Mouse (Mus musculus) embryonic facial prominence, embryonic 14.5 days (tissue): ENCODE measurements around the gene Dctn2. TPM values are rescaled to one million over a fixed set of nuclear protein-coding genes. Genes with fewer than 3 reads are reported as not detected.
"Not testable (repeated sequence)": the region's sequence is repeated elsewhere in the genome, so short reads cannot be mapped to it uniquely, and the experiment has no call there.

Experiments used
- ATAC-seq: fragments of 200-750 bp; cut with Nextera tagmentation; 2 replicates; pipeline ENCODE4 v1.8.0; 2017; ENCODE audit warnings: low read depth, moderate number of reproducible peaks, moderate TSS enrichment
- DNase-seq: peaks from one replicate; pipeline ENCODE4 v3.0.0-alpha.2; 2015; ENCODE audit warnings: low spot score
- H3K27ac ChIP-seq: fragments of 300-500 bp; sonication (generic); replicated peaks from 2 replicates; pipeline ENCODE4 v1.5.1; 2014; ENCODE audit warnings: low read depth, mild to moderate bottlenecking, low read length, moderate library complexity
- H3K27me3 ChIP-seq: fragments of 300-500 bp; sonication (generic); replicated peaks from 2 replicates; pipeline ENCODE4 v1.6.1; 2014; ENCODE audit warnings: low read length; ENCODE audit not compliant: control insufficient read depth, insufficient read depth
- H3K36me3 ChIP-seq: fragments of 300-500 bp; sonication (generic); 2 replicates; pipeline ENCODE4 v1.6.1; 2014; ENCODE audit warnings: low read length, mixed read lengths; ENCODE audit not compliant: control insufficient read depth, insufficient read depth
- H3K4me1 ChIP-seq: fragments of 300-500 bp; sonication (generic); 2 replicates; pipeline ENCODE4 v1.6.1; 2014; ENCODE audit warnings: antibody characterized with exemption, low read length; ENCODE audit not compliant: control insufficient read depth, insufficient read depth
- H3K4me2 ChIP-seq: fragments of 300-500 bp; sonication (generic); 2 replicates; pipeline ENCODE4 v1.6.1; 2014; ENCODE audit warnings: low read depth, mild to moderate bottlenecking, low read length, moderate library complexity, mixed read lengths
- H3K4me3 ChIP-seq: fragments of 300-500 bp; sonication (generic); 2 replicates; pipeline ENCODE4 v1.5.1; 2014; ENCODE audit warnings: low read depth, mild to moderate bottlenecking, low read length
- H3K9ac ChIP-seq: fragments of 300-500 bp; sonication (generic); 2 replicates; pipeline ENCODE4 v1.6.1; 2014; ENCODE audit warnings: low read depth, mild to moderate bottlenecking, low read length, moderate library complexity, mixed read lengths
- H3K9me3 ChIP-seq: fragments of 300-500 bp; sonication (generic); 2 replicates; pipeline ENCODE4 v1.6.1; 2016; ENCODE audit warnings: low read length; ENCODE audit not compliant: control insufficient read depth
- WGBS: fragments of 180-500 bp; shearing (Covaris S2); extraction: QIAGEN DNeasy Blood & Tissue Kit; methylation state at CpG from one replicate; pipeline ENCODE4 v1.1.7; 2014; 5-methylcytosine and 5-hydroxymethylcytosine counted together
- polyA plus RNA-seq: library from polyadenylated mRNA; unstranded; fragments of >200 nt; fragmentation: Nextera tagmentation; extraction: Ambion mirVana; gene quantifications from 2 replicates; pipeline ENCODE4 v1.2.1, GENCODE M21; 2014

Gene Dctn2
- polyA plus RNA-seq, 1 experiment from 2014 or later, result 166 TPM

GRCm38 (mm10) chr10:127311476-127312355 lies 45.5 kb downstream of the Dctn2 start, which contains the start of gene Mars:
Mars (minus strand) TSS chr10:127311786.
- Histone ChIP-seq H3K4me1 (peaks cover 5% of the 10 kb centered on the region), H3K36me3 (peaks cover 25% of the 10 kb centered on the region), H3K4me3 (peak within 1 kb of the TSS; percentile 87), H3K4me2 (peak within 1 kb of the TSS; percentile 59), H3K9ac (peak within 1 kb of the TSS; percentile 90), H3K27ac (peak within 1 kb of the TSS; percentile 86), H3K9me3 (no peaks in the 10 kb centered on the region), H3K27me3 (no peaks in the 10 kb centered on the region)
- peak; percentile 97 for ATAC-seq
- under 1% methylated on average over 64 of the region's 65 CpGs for WGBS
- DNase-seq, result peak; percentile 98

- Histone ChIP-seq H3K27me3 (no peaks in the 10 kb centered on the region), H3K4me1 (peaks cover 5% of the 10 kb centered on the region), H3K4me2 (peak overlapping the region; percentile 59), H3K4me3 (peak overlapping the region; percentile 87), H3K27ac (peak overlapping the region; percentile 86; the same call in 1 of the 2 replicates), H3K9me3 (no peaks in the 10 kb centered on the region), H3K9ac (peak overlapping the region; percentile 90), H3K36me3 (peaks cover 19% of the 10 kb centered on the region)
- WGBS, result 1% methylated on average over 4 of the region's 4 CpGs
- peak; percentile 53 for ATAC-seq
- peak; percentile 84 for DNase-seq
These were observed 46.1 kb downstream of the Dctn2 start for GRCm38 (mm10) chr10:127312356-127312676.

DNA sequence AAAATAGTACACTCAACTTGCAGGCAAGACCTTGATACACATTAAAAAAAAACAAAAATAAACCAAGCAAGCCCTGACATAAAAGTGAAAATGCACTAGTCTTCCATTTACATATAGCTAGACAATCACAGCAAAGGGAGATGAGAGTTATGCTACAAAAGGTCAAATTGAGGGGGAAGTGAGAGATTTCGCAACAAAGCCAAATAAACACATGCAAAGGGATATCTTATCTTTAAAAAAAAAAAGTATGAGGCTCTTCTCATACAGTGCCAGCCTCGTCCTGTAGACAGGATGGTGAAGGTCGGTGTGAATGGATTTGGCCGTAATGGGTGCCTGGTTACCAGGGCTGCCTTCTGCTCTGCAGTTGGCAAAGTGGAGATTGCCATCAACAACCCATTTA lies 46.7 kb downstream of the Dctn2 start:
- H3K27ac ChIP-seq, result no peak overlapping the region
- DNase-seq (no peak), ATAC-seq (no peak)
- H3K9me3 ChIP-seq, result no peaks in the 10 kb centered on the region
- no peak overlapping the region for H3K4me3 ChIP-seq
- no peaks in the 10 kb centered on the region for H3K27me3 ChIP-seq
- no peak overlapping the region for H3K9ac ChIP-seq
- peaks cover 5% of the 10 kb centered on the region for H3K4me1 ChIP-seq
- WGBS, result 88% methylated on average over 4 of the region's 4 CpGs
- H3K36me3 ChIP-seq, result peaks cover 14% of the 10 kb centered on the region
- H3K4me2 ChIP-seq, result no peak overlapping the region

GRCm38 (mm10) chr10:127313516-127313915 lies 47.3 kb downstream of the Dctn2 start:
- 89% methylated on average over 4 of the region's 5 CpGs for WGBS
- H3K36me3 ChIP-seq, H3K9ac ChIP-seq, H3K9me3 ChIP-seq, H3K27ac ChIP-seq, DNase-seq, H3K27me3 ChIP-seq, ATAC-seq, H3K4me3 ChIP-seq, H3K4me2 ChIP-seq, H3K4me1 ChIP-seq: not testable (repeated sequence)

DNA sequence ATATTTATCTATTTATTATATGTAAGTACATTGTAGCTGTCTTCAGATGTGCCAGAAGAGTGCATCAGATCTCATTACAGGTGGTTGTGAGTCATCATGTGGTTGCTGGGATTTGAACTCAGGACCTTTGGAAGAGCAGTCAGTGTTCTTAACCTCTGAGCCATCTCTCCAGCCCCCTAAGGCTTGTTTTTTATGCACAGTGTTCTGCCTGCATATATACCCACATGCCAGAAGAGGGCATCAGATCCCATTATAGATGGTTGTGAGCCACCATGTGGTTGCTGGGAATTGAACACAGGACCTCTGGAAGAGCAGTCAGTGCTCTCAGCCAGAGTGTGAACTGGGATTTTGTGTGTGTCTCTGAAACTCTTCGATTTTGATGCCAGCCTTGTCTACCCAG lies 48.8 kb downstream of the Dctn2 start:
- not testable (repeated sequence) for H3K9ac ChIP-seq, ATAC-seq, H3K4me3 ChIP-seq, H3K27ac ChIP-seq, H3K4me2 ChIP-seq, H3K4me1 ChIP-seq, DNase-seq, H3K27me3 ChIP-seq, H3K36me3 ChIP-seq, H3K9me3 ChIP-seq
- 86% methylated on average over 1 of the region's 1 CpGs for WGBS

GRCm38 (mm10) chr10:127317277-127317676 lies 51.1 kb downstream of the Dctn2 start:
- Histone ChIP-seq H3K27ac (no peak overlapping the region), H3K4me3 (no peak overlapping the region), H3K9ac (no peak overlapping the region), H3K36me3 (no peaks in the 10 kb centered on the region), H3K4me1 (no peaks in the 10 kb centered on the region), H3K4me2 (no peak overlapping the region), H3K9me3 (no peaks in the 10 kb centered on the region), H3K27me3 (no peaks in the 10 kb centered on the region)
- no peak for DNase-seq
- 69% methylated on average over 2 of the region's 2 CpGs for WGBS
- no peak for ATAC-seq

GRCm38 (mm10) chr10:127318009-127318408 lies 51.8 kb downstream of the Dctn2 start:
- H3K4me1 ChIP-seq, result no peaks in the 10 kb centered on the region
- WGBS, result 42% methylated on average over 4 of the region's 4 CpGs
- no peaks in the 10 kb centered on the region for H3K9me3 ChIP-seq
- no peak overlapping the region for H3K9ac ChIP-seq
- H3K4me2 ChIP-seq, result no peak overlapping the region
- H3K4me3 ChIP-seq, result no peak overlapping the region
- ATAC-seq (no peak), DNase-seq (no peak)
- no peaks in the 10 kb centered on the region for H3K36me3 ChIP-seq
- H3K27me3 ChIP-seq, result peaks cover 5% of the 10 kb centered on the region; the same call in 1 of the 2 replicates
- no peak overlapping the region for H3K27ac ChIP-seq

- H3K4me1 ChIP-seq, result no peaks in the 10 kb centered on the region
- H3K9me3 ChIP-seq, result no peaks in the 10 kb centered on the region
- H3K4me3 ChIP-seq, result no peak overlapping the region
- peaks cover 18% of the 10 kb centered on the region for H3K27me3 ChIP-seq
- 72% methylated on average over 7 of the region's 7 CpGs for WGBS
- DNase-seq (no peak), ATAC-seq (no peak)
- no peak overlapping the region for H3K4me2 ChIP-seq
- no peak overlapping the region for H3K27ac ChIP-seq
- H3K36me3 ChIP-seq, result no peaks in the 10 kb centered on the region
- no peak overlapping the region for H3K9ac ChIP-seq
These were observed 53.8 kb downstream of the Dctn2 start for GRCm38 (mm10) chr10:127319969-127320368.

GRCm38 (mm10) chr10:127321621-127322020 lies 55.5 kb downstream of the Dctn2 start, which contains the start of gene Arhgap9:
Arhgap9 (plus strand) TSS chr10:127321964.
- Histone ChIP-seq H3K4me2 (no peak within 1 kb of the TSS), H3K9me3 (no peaks in the 10 kb centered on the region), H3K36me3 (no peaks in the 10 kb centered on the region), H3K4me3 (no peak within 1 kb of the TSS), H3K27me3 (peaks cover 34% of the 10 kb centered on the region), H3K4me1 (0 out of 2 replicates have a peak, but pooled peaks cover 6% of the 10 kb centered on the region), H3K9ac (no peak within 1 kb of the TSS), H3K27ac (no peak within 1 kb of the TSS)
- DNase-seq (no peak), ATAC-seq (no peak)
- WGBS, result 77% methylated on average over 3 of the region's 3 CpGs
